Mouse (Mus musculus) kidney, embryonic 14.5 days (tissue): ENCODE data around the gene Elovl2. TPM values are rescaled to one million over a fixed set of nuclear protein-coding genes. Genes with fewer than 3 reads are reported as not detected.
A peak's percentile ranks its signal among the peaks of the same experiment; 100 is the strongest.
"Not testable (repeated sequence)": the region's sequence is repeated elsewhere in the genome, so short reads cannot be mapped to it uniquely, and the experiment has no call there.

Experiments used
- ATAC-seq: fragments of 200-750 bp; cut with Nextera tagmentation; 2 replicates; pipeline ENCODE4 v1.8.0; 2017; ENCODE audit warnings: moderate number of reproducible peaks, mild to moderate bottlenecking, moderate TSS enrichment, moderate library complexity; ENCODE audit not compliant: low FRiP score, low TSS enrichment
- H3K27ac ChIP-seq: fragments of 300-500 bp; sonication (generic); 2 replicates; pipeline ENCODE4 v1.5.1; 2014; ENCODE audit warnings: low read depth, mild to moderate bottlenecking, low read length, moderate library complexity, mixed read lengths
- H3K27me3 ChIP-seq: fragments of 300-500 bp; sonication (generic); 2 replicates; pipeline ENCODE4 v1.6.1; 2014; ENCODE audit warnings: mild to moderate bottlenecking, low read length; ENCODE audit not compliant: control insufficient read depth, insufficient read depth
- H3K36me3 ChIP-seq: fragments of 300-500 bp; sonication (generic); 2 replicates; pipeline ENCODE4 v1.6.1; 2014; ENCODE audit warnings: low read length, mixed read lengths; ENCODE audit not compliant: control insufficient read depth, insufficient read depth
- H3K4me1 ChIP-seq: fragments of 300-500 bp; sonication (generic); 2 replicates; pipeline ENCODE4 v1.6.1; 2014; ENCODE audit warnings: low read length, mixed read lengths; ENCODE audit not compliant: control insufficient read depth, insufficient read depth
- H3K4me2 ChIP-seq: fragments of 300-500 bp; sonication (generic); replicated peaks from 2 replicates; pipeline ENCODE4 v1.6.1; 2014; ENCODE audit warnings: low read depth, mild to moderate bottlenecking, low read length
- H3K4me3 ChIP-seq: fragments of 300-500 bp; sonication (generic); 2 replicates; pipeline ENCODE4 v1.5.1; 2014; ENCODE audit warnings: mild to moderate bottlenecking, low read length
- H3K9ac ChIP-seq: fragments of 300-500 bp; sonication (generic); 2 replicates; pipeline ENCODE4 v1.6.1; 2014; ENCODE audit warnings: low read depth, mild to moderate bottlenecking, low read length, moderate library complexity
- H3K9me3 ChIP-seq: fragments of 300-500 bp; sonication (generic); 2 replicates; pipeline ENCODE4 v1.6.1; 2016; ENCODE audit warnings: low read length; ENCODE audit not compliant: control insufficient read depth
- WGBS: fragments of 180-500 bp; shearing (Covaris S2); extraction: QIAGEN DNeasy Blood & Tissue Kit; methylation state at CpG from one replicate; pipeline ENCODE4 v1.1.7; 2014; 5-methylcytosine and 5-hydroxymethylcytosine counted together
- polyA plus RNA-seq: library from polyadenylated mRNA; unstranded; fragments of >200 nt; fragmentation: Nextera tagmentation; extraction: Ambion mirVana; gene quantifications from 2 replicates; pipeline ENCODE4 v1.2.1, GENCODE M21; 2014

The Elovl2 gene
- 8.7 and 13.2 TPM in 2 replicates for polyA plus RNA-seq

DNA sequence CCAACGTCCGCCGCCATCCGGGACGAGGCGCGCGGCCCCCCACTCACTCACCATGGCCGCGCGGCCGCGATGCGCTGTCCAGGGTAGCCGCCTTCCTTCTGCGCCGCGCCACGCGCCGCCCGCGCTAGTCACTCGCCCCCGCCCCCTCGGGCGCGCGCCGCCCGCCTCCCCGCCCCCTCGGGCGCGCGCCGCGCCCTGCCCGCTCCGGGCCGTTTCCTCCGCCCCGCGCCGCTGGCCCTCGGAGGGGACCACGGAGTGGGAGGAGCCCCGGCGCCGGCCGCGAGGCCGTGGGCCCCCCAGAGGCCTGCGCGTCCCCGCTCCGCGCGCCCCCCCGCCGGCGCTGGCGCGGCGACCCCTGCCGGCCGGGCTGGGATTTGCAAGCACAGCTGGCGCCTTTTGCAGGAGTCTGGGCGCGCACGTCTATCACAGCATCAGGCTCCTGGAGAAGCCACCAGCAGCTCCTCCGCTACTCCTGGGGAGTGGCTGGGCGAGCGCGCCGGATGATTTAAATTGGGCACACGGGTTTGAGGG is at the start of gene Elovl2:
TSS of gene Elovl2 (minus strand) at position 102 of the 531 bp plus-strand sequence.
- 3% methylated on average over 42 of the region's 77 CpGs for WGBS
- Histone ChIP-seq H3K27me3 (no peaks in the 10 kb centered on the region), H3K36me3 (no peaks in the 10 kb centered on the region), H3K9ac (peak within 1 kb of the TSS; percentile 62), H3K27ac (no peak within 1 kb of the TSS; the same call in 1 of the 2 replicates), H3K4me2 (peak within 1 kb of the TSS; percentile 65), H3K4me3 (peak within 1 kb of the TSS; percentile 60), H3K4me1 (0 out of 2 replicates have a peak, but pooled peaks cover 3% of the 10 kb centered on the region), H3K9me3 (peaks cover 31% of the 10 kb centered on the region)
- peak; percentile 96 for ATAC-seq

DNA sequence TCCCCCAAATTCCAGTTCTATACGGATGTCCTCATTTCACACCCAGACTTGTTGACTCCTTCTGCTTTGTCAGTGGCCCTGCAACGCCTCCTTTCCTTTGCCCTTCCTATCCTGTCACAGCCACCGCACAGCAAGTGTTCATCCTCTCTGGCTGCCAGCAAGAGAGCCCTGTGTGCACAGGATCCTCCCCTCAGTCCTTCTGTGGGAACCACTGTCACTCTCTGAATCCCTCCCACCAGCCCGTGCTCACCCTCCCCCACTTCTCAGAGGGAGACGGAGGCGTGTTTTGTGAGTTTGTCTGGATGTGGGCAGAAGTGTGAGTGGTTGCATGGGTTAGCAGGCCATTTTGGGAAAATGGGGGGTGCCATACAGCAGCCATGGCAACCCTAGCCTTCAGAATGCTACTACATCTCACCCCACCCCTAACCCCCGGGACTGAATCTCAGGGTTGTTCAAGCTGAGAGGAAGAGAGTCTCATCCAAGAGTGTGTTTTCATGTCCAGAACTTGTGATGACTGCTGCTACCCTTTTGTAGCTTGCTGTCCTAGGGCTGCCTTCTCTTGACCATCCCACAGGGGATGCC is 47.7 kb upstream of the Elovl2 start:
- no peaks in the 10 kb centered on the region for H3K9me3 ChIP-seq
- no peak overlapping the region for H3K27ac ChIP-seq
- H3K4me1 ChIP-seq: no peaks in the 10 kb centered on the region
- no peak overlapping the region for H3K9ac ChIP-seq
- 0 out of 2 replicates have a peak, but pooled peaks have one; percentile 46 for ATAC-seq
- no peak overlapping the region for H3K4me3 ChIP-seq
- no peaks in the 10 kb centered on the region for H3K27me3 ChIP-seq
- no peak overlapping the region for H3K4me2 ChIP-seq
- 29% methylated on average over 7 of the region's 7 CpGs for WGBS
- no peaks in the 10 kb centered on the region for H3K36me3 ChIP-seq

DNA sequence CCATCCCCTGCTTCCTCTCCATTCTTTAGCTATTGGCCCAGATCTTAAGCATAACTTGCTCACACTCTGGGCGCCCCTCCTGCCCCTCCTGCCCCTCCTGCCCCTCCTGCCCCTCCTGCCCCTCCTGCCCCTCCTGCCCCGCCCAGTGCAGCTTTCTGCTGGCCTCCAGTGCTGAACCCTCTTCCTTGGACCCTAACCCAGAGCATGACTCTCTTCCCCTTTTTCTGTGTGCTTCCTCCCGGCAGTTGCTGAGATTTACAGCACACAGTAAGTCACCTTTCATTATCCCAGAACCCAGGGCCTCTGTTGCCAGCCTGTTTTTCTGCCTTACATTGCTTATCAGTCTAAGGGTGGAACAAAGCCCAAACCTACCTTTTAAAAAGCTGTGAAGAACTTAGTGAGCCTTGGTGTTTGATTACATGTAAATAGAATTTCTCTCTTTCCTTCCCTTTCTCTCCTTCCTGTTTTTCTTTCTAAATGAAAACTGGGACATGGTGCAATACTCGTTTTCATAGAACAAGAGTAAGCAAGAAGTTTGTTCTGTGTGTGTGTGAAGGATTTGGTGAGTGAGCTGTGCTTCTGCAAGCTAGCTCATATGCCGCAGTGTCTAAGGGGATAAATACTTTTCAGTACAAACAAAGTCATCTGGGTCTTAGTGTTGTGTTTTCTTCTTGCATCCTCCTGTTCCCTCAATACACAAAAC is 43.2 kb upstream of the Elovl2 start:
- no peaks in the 10 kb centered on the region for H3K36me3 ChIP-seq
- WGBS: 71% methylated on average over 5 of the region's 5 CpGs
- H3K9me3 ChIP-seq: no peaks in the 10 kb centered on the region
- H3K27me3 ChIP-seq: no peaks in the 10 kb centered on the region
- no peak for ATAC-seq
- no peak overlapping the region for H3K4me3 ChIP-seq
- H3K9ac ChIP-seq: no peak overlapping the region
- H3K27ac ChIP-seq: no peak overlapping the region
- no peaks in the 10 kb centered on the region for H3K4me1 ChIP-seq
- no peak overlapping the region for H3K4me2 ChIP-seq

DNA sequence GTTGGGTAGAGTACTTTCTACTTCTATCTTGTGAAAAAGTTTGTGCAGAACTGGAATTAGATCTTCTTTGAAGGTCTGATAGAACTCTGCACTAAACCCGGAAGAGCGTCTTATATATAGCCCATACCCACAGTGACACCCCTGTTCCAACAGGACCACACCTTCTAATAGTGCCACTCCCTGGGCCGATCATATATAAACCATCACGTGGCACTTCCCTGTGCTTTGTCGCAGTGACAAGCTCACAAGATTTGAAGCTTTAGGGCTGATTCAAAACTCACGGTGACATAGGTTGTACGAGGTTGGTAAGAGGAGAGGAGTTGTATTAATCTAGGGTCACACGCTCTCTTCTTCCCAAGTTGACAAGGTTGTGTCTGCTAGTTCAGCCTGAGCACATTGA is 41.4 kb upstream of the Elovl2 start:
- not testable (repeated sequence) for H3K36me3 ChIP-seq, ATAC-seq, H3K27ac ChIP-seq, H3K27me3 ChIP-seq, H3K4me3 ChIP-seq, H3K4me2 ChIP-seq, H3K4me1 ChIP-seq, H3K9me3 ChIP-seq, H3K9ac ChIP-seq
- WGBS: 96% methylated on average over 8 of the region's 8 CpGs

DNA sequence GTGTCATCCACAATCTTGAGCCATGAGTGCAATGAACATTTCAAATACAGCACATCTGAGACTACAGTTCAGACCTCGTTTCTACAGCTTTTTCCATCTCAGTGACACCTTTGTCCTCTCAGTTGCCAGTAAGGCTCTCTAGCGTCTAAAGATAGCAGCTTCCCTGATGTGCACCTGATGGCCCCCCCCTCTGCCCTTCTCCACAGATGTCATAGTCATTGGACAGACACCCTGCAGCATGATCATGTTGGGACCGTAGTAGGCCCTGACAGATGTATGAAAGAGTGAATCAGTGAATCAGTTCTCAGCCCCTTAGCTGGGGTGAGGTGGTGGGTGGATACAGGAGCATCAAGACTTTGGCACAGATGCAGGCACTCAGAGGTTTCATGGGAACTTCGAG is 37.6 kb upstream of the Elovl2 start:
- Histone ChIP-seq H3K9ac (no peak overlapping the region), H3K4me1 (no peaks in the 10 kb centered on the region), H3K27ac (no peak overlapping the region), H3K27me3 (no peaks in the 10 kb centered on the region), H3K36me3 (no peaks in the 10 kb centered on the region), H3K4me3 (no peak overlapping the region), H3K4me2 (no peak overlapping the region), H3K9me3 (no peaks in the 10 kb centered on the region)
- no peak for ATAC-seq
- 92% methylated on average over 4 of the region's 4 CpGs for WGBS

DNA sequence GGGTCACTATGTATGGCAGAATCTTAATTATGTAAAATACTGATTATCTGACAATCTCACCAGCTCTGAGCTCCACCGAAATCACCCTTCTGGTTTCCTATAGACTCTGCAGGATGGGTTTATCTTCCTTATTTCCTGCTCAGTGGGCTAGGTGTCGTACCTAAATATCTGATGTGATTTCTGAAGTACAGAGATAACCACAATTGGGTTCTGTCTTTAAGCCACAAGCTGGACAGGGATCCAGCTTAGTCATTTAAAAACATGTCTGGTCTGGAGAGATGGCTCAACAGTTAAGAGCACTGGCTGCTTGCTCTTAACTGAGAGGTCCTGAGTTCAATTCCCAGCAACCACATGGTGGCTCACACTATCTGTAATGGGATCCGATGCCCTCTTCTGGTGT is 36.8 kb upstream of the Elovl2 start:
- H3K9me3 ChIP-seq: no peaks in the 10 kb centered on the region
- no peaks in the 10 kb centered on the region for H3K27me3 ChIP-seq
- H3K4me1 ChIP-seq: no peaks in the 10 kb centered on the region
- no peak overlapping the region for H3K9ac ChIP-seq
- no peak overlapping the region for H3K27ac ChIP-seq
- no peaks in the 10 kb centered on the region for H3K36me3 ChIP-seq
- no peak for ATAC-seq
- no peak overlapping the region for H3K4me3 ChIP-seq
- H3K4me2 ChIP-seq: no peak overlapping the region
- 96% methylated on average over 3 of the region's 3 CpGs for WGBS

DNA sequence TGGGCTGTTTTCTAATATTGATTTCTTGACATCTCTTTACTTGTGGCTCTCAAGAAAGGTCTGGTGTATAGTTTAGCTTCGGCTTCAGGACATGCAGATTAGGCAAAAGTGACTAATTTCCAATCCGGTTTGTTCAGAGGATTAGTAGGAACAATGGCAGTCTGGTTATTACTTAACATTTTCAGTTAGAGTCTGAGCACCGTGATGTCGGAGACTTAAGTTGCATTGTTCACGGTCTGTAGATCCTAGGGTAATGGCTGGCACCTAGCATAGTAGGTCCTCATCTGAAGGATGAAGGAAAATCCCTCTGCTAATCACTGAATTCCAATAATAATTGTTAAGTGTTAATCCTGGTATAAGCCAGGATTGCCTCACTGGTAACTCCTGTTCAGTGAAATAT is 35.9 kb upstream of the Elovl2 start:
- Histone ChIP-seq H3K36me3 (no peaks in the 10 kb centered on the region), H3K27me3 (no peaks in the 10 kb centered on the region), H3K27ac (no peak overlapping the region), H3K4me1 (no peaks in the 10 kb centered on the region), H3K4me2 (no peak overlapping the region), H3K4me3 (no peak overlapping the region), H3K9me3 (no peaks in the 10 kb centered on the region), H3K9ac (no peak overlapping the region)
- 92% methylated on average over 5 of the region's 5 CpGs for WGBS
- ATAC-seq: no peak

DNA sequence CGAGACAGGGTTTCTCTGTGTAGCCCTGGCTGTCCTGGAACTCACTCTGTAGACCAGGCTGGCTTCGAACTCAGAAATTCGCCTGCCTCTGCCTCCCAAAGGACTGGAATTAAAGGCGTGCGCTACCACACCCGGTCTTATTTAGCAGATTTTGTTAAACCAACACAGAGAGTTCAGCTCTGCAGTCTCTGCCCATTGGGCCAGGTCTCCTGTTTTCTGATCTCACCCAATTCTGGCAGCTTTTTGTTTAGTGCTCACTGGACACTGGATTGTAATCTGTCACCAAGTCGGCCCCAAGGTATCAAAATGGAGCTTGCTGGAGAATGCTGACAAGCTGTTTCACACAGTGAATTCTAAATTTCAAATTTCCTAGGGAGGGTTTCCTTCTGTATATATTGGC is 32.5 kb upstream of the Elovl2 start:
- no peaks in the 10 kb centered on the region for H3K36me3 ChIP-seq
- no peaks in the 10 kb centered on the region for H3K27me3 ChIP-seq
- peaks cover 4% of the 10 kb centered on the region; the same call in 1 of the 2 replicates for H3K4me1 ChIP-seq
- no peaks in the 10 kb centered on the region for H3K9me3 ChIP-seq
- H3K27ac ChIP-seq: no peak overlapping the region
- no peak overlapping the region for H3K4me3 ChIP-seq
- no peak overlapping the region for H3K9ac ChIP-seq
- ATAC-seq: no peak
- 92% methylated on average over 7 of the region's 7 CpGs for WGBS
- no peak overlapping the region for H3K4me2 ChIP-seq

DNA sequence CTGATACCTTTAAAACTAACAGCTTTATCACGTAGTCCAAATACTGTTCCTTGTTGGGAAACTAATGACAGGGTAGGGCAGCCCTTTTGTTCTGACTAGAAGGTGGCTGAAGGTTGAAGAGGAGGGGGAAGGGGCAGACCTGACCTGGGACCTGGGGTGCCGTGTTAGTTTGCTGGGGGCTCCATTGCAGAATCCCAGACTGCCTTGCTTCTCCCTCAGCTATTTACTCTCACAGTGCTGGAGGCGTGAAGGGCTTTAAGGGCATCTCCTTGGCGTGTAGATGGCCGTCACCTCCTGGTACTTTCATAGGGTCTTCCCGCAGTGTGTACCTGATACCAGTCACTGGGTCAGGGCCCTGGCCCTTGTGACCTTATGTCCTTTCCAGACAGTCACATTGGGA is 31.9 kb upstream of the Elovl2 start:
- Histone ChIP-seq H3K27me3 (no peaks in the 10 kb centered on the region), H3K4me3 (no peak overlapping the region), H3K36me3 (no peaks in the 10 kb centered on the region), H3K4me1 (peaks cover 4% of the 10 kb centered on the region; the same call in 1 of the 2 replicates), H3K9ac (no peak overlapping the region), H3K27ac (no peak overlapping the region), H3K9me3 (no peaks in the 10 kb centered on the region), H3K4me2 (no peak overlapping the region)
- 63% methylated on average over 6 of the region's 6 CpGs for WGBS
- ATAC-seq: no peak
